Mouse (Mus musculus): Measurements from ENCODE around the gene Hypk. TPM values are rescaled to one million over a fixed set of nuclear protein-coding genes. Genes with fewer than 3 reads are reported as not detected.
A peak's percentile ranks its signal among the peaks of the same experiment; 100 is the strongest.

Hypk gene
- polyA plus RNA-seq, 2 experiments, result 45.0 to 94.1 TPM

DNA sequence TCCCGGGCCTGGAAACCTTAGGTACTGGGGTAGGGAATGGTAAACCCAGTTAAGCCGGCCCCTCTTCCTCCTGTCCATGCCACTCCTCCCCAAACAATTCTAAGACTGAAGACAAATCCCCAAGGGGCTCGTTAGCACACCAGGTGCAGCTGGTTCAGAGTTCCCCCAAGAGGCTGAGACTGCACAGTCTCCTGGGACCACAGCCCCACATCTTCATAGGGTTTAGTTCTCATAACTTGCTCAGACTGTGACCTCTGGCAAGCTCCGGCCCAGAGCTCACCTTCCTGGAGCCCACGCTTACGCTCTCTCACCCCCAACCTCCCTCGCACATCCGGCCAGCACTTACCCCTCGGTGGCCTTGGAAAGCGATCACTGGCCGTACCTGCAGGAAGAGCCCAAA lies 11.3 kb upstream of the Hypk start:
- H3K27me3 ChIP-seq (ENCODE audit: control insufficient read depth, insufficient read depth, low read length), result no peaks in the 10 kb centered on the region
- no peak overlapping the region for H3K27ac ChIP-seq (replicated peaks; ENCODE audit: low read depth, low read length)
- peak overlapping the region; percentile 49 for H3K4me3 ChIP-seq (replicated peaks; ENCODE audit: low read length)
- H3K9me3 ChIP-seq (ENCODE audit: control insufficient read depth, low read length), result no peaks in the 10 kb centered on the region
- DNase-seq (ENCODE audit: low spot score) (no peak), ATAC-seq (ENCODE audit: low FRiP score, low read depth) (no peak)
- 7% methylated on average over 11 of the region's 11 CpGs for WGBS
- TF ChIP-seq POLR2A (IDR thresholded peaks at IDR 0.05; ENCODE audit: borderline replicate concordance, extremely low read depth, insufficient read depth, insufficient read length), result no peak
- peak overlapping the region; percentile 53 for H3K9ac ChIP-seq (ENCODE audit: low read depth, low read length, severe bottlenecking)
- H3K4me1 ChIP-seq (ENCODE audit: control insufficient read depth, insufficient read depth, low read length), result peaks cover 12% of the 10 kb centered on the region; the same call in 1 of the 2 replicates
- peak overlapping the region; percentile 89 for H3K4me2 ChIP-seq (replicated peaks; ENCODE audit: low read depth, low read length, severe bottlenecking)
- peaks cover 30% of the 10 kb centered on the region for H3K36me3 ChIP-seq (ENCODE audit: control insufficient read depth, insufficient read depth, low read length)

DNA sequence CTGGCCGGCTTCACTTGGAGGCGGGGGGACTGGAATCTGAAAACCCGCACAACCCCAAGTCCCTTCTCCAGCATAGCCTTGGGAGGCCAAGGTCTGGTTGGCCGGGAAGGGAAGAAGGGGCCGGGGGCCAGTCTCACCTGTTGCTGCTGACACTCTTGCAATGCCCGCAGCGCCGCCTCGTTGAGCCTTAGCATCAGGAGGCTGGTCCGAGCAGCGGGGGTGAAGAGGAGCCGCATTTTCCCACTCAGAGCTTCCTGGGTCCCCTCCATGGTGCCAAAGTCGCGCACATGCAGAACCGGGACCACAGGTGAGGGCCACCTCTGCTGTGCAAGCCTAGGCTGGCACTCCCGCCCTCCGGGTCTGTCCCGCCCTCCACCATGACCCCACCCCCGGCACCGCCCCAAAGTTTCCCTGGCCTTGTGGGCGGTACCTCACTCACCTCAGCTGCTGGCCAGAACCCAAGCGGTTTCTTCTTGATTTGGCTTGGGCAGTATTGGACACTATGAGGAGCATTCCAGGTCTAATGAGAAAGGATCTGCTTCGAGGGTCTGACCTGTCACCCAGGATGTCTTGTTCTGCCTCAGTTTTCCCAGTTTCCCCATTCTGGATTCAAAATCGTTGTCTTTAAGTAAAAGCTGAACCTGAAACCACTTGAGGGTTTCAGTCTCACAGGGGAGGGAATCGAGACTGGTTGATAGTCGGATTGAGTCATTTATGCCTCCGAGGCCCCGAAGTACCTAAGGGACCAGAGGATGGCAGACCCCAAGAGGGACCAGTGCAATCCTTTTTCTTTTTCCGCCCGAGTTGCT lies 10.6 kb upstream of the Hypk start:
- H3K4me3 ChIP-seq (replicated peaks; ENCODE audit: low read length), result peak overlapping the region; percentile 49
- peaks cover 12% of the 10 kb centered on the region; the same call in 1 of the 2 replicates for H3K4me1 ChIP-seq (ENCODE audit: control insufficient read depth, insufficient read depth, low read length)
- ATAC-seq (ENCODE audit: low FRiP score, low read depth) (peak; percentile 58), DNase-seq (ENCODE audit: low spot score) (no peak)
- 2% methylated on average over 27 of the region's 30 CpGs for WGBS
- H3K9me3 ChIP-seq (ENCODE audit: control insufficient read depth, low read length), result no peaks in the 10 kb centered on the region
- peaks cover 23% of the 10 kb centered on the region for H3K36me3 ChIP-seq (ENCODE audit: control insufficient read depth, insufficient read depth, low read length)
- H3K9ac ChIP-seq (ENCODE audit: low read depth, low read length, severe bottlenecking), result peak overlapping the region; percentile 53
- H3K27me3 ChIP-seq (ENCODE audit: control insufficient read depth, insufficient read depth, low read length), result no peaks in the 10 kb centered on the region
- H3K4me2 ChIP-seq (replicated peaks; ENCODE audit: low read depth, low read length, severe bottlenecking), result peak overlapping the region; percentile 89
- TF ChIP-seq POLR2A (IDR thresholded peaks at IDR 0.05; ENCODE audit: borderline replicate concordance, extremely low read depth, insufficient read depth, insufficient read length), result no peak
- no peak overlapping the region for H3K27ac ChIP-seq (replicated peaks; ENCODE audit: low read depth, low read length)

DNA sequence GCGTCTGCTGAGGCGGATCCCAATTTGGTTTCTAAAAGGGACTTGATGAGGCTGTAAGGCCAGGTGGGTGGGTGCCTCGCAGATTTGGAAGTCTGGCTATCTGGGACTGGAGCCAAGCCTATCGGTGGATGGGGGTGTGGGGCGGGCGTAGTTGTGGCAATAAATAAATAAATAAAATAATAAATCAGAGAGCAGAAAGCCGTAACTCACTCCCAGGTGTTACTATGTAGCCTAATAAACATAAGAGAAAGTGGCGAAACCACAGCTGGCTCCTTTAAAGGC lies 10.1 kb upstream of the Hypk start:
- WGBS, result 2% methylated on average over 8 of the region's 8 CpGs
- no peak for TF ChIP-seq POLR2A (IDR thresholded peaks at IDR 0.05; ENCODE audit: borderline replicate concordance, extremely low read depth, insufficient read depth, insufficient read length)
- Histone ChIP-seq H3K4me1 (ENCODE audit: control insufficient read depth, insufficient read depth, low read length) (peaks cover 12% of the 10 kb centered on the region; the same call in 1 of the 2 replicates), H3K4me2 (replicated peaks; ENCODE audit: low read depth, low read length, severe bottlenecking) (peak overlapping the region; percentile 89), H3K9me3 (ENCODE audit: control insufficient read depth, low read length) (no peaks in the 10 kb centered on the region), H3K27me3 (ENCODE audit: control insufficient read depth, insufficient read depth, low read length) (no peaks in the 10 kb centered on the region), H3K9ac (ENCODE audit: low read depth, low read length, severe bottlenecking) (peak overlapping the region; percentile 53), H3K27ac (replicated peaks; ENCODE audit: low read depth, low read length) (no peak overlapping the region), H3K36me3 (ENCODE audit: control insufficient read depth, insufficient read depth, low read length) (peaks cover 18% of the 10 kb centered on the region), H3K4me3 (replicated peaks; ENCODE audit: low read length) (peak overlapping the region; percentile 49)
- DNase-seq (ENCODE audit: low spot score), result no peak
- no peak for ATAC-seq (ENCODE audit: low FRiP score, low read depth)

DNA sequence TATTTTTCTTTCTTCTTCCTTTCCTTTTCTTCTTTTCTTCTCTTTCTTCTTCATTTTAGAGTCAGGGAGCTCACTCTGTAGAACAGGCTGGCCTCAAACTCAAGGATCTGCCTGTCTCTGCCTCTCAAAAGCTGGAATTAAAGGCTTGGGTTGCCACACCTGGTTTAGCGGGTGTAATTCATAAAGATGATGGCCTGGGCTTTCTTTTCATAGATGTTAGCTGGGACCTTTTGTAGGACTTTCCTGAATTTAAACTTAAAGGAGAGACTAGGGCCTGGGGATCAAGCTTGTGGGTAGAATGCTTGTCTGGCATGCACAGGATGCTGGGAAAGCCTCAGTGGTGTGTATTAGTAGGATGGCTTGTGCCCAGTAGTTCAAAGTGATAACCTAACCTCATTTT lies 8.9 kb upstream of the Hypk start, which contains the start of gene Ell3:
Ell3 (minus strand) TSS at position 101 of the 400 bp plus-strand sequence.
- Histone ChIP-seq H3K27me3 (ENCODE audit: control insufficient read depth, insufficient read depth, low read length) (no peaks in the 10 kb centered on the region), H3K4me1 (ENCODE audit: control insufficient read depth, insufficient read depth, low read length) (peaks cover 12% of the 10 kb centered on the region; the same call in 1 of the 2 replicates), H3K9me3 (ENCODE audit: control insufficient read depth, low read length) (no peaks in the 10 kb centered on the region), H3K9ac (ENCODE audit: low read depth, low read length, severe bottlenecking) (peak within 1 kb of the TSS; percentile 53; the same call in 1 of the 2 replicates), H3K4me3 (replicated peaks; ENCODE audit: low read length) (peak within 1 kb of the TSS; percentile 49), H3K27ac (replicated peaks; ENCODE audit: low read depth, low read length) (no peak within 1 kb of the TSS), H3K4me2 (replicated peaks; ENCODE audit: low read depth, low read length, severe bottlenecking) (peak within 1 kb of the TSS; percentile 89), H3K36me3 (ENCODE audit: control insufficient read depth, insufficient read depth, low read length) (peaks cover 6% of the 10 kb centered on the region)
- WGBS, result 86% methylated on average over 1 of the region's 1 CpGs
- no peak for DNase-seq (ENCODE audit: low spot score)
- no peak for TF ChIP-seq POLR2A (IDR thresholded peaks at IDR 0.05; ENCODE audit: borderline replicate concordance, extremely low read depth, insufficient read depth, insufficient read length)
- ATAC-seq (ENCODE audit: low FRiP score, low read depth), result no peak

DNA sequence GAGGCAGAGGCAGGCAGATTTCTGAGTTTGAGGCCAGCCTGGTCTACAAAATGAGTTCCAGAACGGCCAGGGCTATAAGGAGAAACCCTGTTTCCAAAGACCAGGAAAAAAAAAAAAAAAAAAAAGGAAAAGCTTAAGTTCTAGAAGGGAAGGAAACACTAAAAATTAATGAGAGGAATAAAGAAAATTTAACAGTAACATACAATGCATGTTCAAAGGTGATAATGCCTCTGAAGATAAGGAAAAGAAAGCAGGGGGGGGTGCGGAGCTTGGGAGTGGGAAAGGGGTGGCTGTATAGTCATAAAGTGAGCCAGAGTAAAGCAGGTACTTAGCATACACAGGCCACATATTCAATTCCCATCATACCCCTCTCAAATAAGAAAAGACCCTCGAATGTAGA lies 8.0 kb upstream of the Hypk start:
- H3K9ac ChIP-seq (ENCODE audit: low read depth, low read length, severe bottlenecking), result no peak overlapping the region
- no peak overlapping the region for H3K27ac ChIP-seq (replicated peaks; ENCODE audit: low read depth, low read length)
- H3K4me3 ChIP-seq (replicated peaks; ENCODE audit: low read length), result no peak overlapping the region
- TF ChIP-seq POLR2A (IDR thresholded peaks at IDR 0.05; ENCODE audit: borderline replicate concordance, extremely low read depth, insufficient read depth, insufficient read length), result no peak
- no peak overlapping the region for H3K4me2 ChIP-seq (replicated peaks; ENCODE audit: low read depth, low read length, severe bottlenecking)
- H3K9me3 ChIP-seq (ENCODE audit: control insufficient read depth, low read length), result no peaks in the 10 kb centered on the region
- 0 out of 2 replicates have a peak, but pooled peaks cover 1% of the 10 kb centered on the region for H3K36me3 ChIP-seq (ENCODE audit: control insufficient read depth, insufficient read depth, low read length)
- no peaks in the 10 kb centered on the region for H3K27me3 ChIP-seq (ENCODE audit: control insufficient read depth, insufficient read depth, low read length)
- ATAC-seq (ENCODE audit: low FRiP score, low read depth) (no peak), DNase-seq (ENCODE audit: low spot score) (no peak)
- WGBS, result 80% methylated on average over 3 of the region's 3 CpGs
- peaks cover 12% of the 10 kb centered on the region for H3K4me1 ChIP-seq (ENCODE audit: control insufficient read depth, insufficient read depth, low read length)
